Mouse (Mus musculus) frontal cortex, postnatal 14 days (tissue): ENCODE results near the gene Aldh1l2.

Source experiments
- DNase-seq, 2 experiments: peaks; one replicate each; pipeline ENCODE4 v3.0.0; 2022; ENCODE audit warnings: low spot score in 2 of 2

Aldh1l2 gene

GRCm38 (mm10) chr10:83475226-83475625 is 58.7 kb downstream of the Aldh1l2 start:
- no peak for DNase-seq

- no peak for DNase-seq
These were observed 76.4 kb downstream of the Aldh1l2 start for GRCm38 (mm10) chr10:83457531-83457930.

GRCm38 (mm10) chr10:83448582-83448981 is 85.4 kb downstream of the Aldh1l2 start:
- no peak for DNase-seq
